Comparison of ENCODE assay signal across 8 mouse cellular contexts in genomic region chr11:78550168-78551058, GRCm38 (mm10). TPM values are rescaled to one million over a fixed set of nuclear protein-coding genes. Genes with fewer than 3 reads are reported as not detected.
DNase-seq lines count a peak whose midpoint lies in the region; ATAC-seq lines count a peak whose summit lies in the region.

Gene Tmem97 (minus strand): TSS chr11:78550777.

- DNase-seq in T-cell, adult 2 months (ENCODE audit: low spot score), result peak; percentile 96
- DNase-seq in cerebellum, postnatal 36 days, result peak; percentile 91 to 95
- DNase-seq in frontal cortex, postnatal 36 days (ENCODE audit: low spot score in 2 of 2), result peak; percentile 91 to 97
- DNase-seq in left cerebral cortex, adult 11 months (ENCODE audit: low spot score), result peak; percentile 95
- peak; percentile 96 to 98 for DNase-seq in lung, postnatal 4 days
- DNase-seq in retina, postnatal 7 days (ENCODE audit: low read depth, low spot score), result peak; percentile 88
- DNase-seq in urinary bladder, adult 2 months (ENCODE audit: low spot score), result peak; percentile 76

- no peaks in the 10 kb centered on the region for H3K27me3 ChIP-seq in hindbrain, embryonic 15.5 days

- H3K27ac ChIP-seq in hindbrain, embryonic 15.5 days (replicated peaks), result peak within 1 kb of the TSS; percentile 89

- H3K4me3 ChIP-seq in hindbrain, embryonic 15.5 days, result peak within 1 kb of the TSS; percentile 78

- ATAC-seq in hindbrain, embryonic 15.5 days (ENCODE audit: low FRiP score, low read depth), result peak; percentile 100

- peaks cover 22% of the 10 kb centered on the region for H3K4me1 ChIP-seq in hindbrain, embryonic 15.5 days (replicated peaks)

- H3K4me2 ChIP-seq in hindbrain, embryonic 15.5 days, result peak within 1 kb of the TSS; percentile 87

- under 1% methylated on average over 60 of the region's 60 CpGs for WGBS in hindbrain, embryonic 15.5 days

- H3K9me3 ChIP-seq in hindbrain, embryonic 15.5 days, result no peaks in the 10 kb centered on the region

- H3K36me3 ChIP-seq in hindbrain, embryonic 15.5 days, result 0 out of 2 replicates have a peak, but pooled peaks cover 4% of the 10 kb centered on the region

- H3K9ac ChIP-seq in hindbrain, embryonic 15.5 days, result peak within 1 kb of the TSS; percentile 60

RNA-seq across cellular contexts. Expression of gene Tmem97, which starts in this region (rescaled TPM):
- 44.5 and 45.7 TPM in 2 replicates for polyA plus RNA-seq in hindbrain, embryonic 15.5 days (2015; fragmentation: Nextera tagmentation; extraction: Ambion mirVana)
- polyA plus RNA-seq in urinary bladder, adult 2 months (2012; rRNA removed), result 8.7 and 10.7 TPM in 2 replicates

Comparison
In these comparisons a context has a peak if more than half of its experiments do, and no peak if none do; other contexts are left out.
1. Peak in every context shown above with its lines: DNase-seq, ATAC-seq, H3K4me3 ChIP-seq and H3K27ac ChIP-seq.